Mouse (Mus musculus) ES-E14 (cell line): ENCODE data around the gene Bmp6. TPM values are rescaled to one million over a fixed set of nuclear protein-coding genes. Genes with fewer than 3 reads are reported as not detected.

Experiments
- DNase-seq: peaks from one replicate; pipeline ENCODE4 v3.0.0-alpha.2; 2013; ENCODE audit warnings: low read depth, low spot score
- H3K27ac ChIP-seq: 2 replicates; pipeline ENCODE4 v1.5.1; 2012; ENCODE audit warnings: low read depth, mild to moderate bottlenecking, low read length, moderate library complexity, mixed read lengths; ENCODE audit not compliant: poor library complexity, insufficient read depth, severe bottlenecking
- H3K36me3 ChIP-seq: 2 replicates; pipeline ENCODE4 v1.6.1; 2012; ENCODE audit warnings: mild to moderate bottlenecking, low read length, moderate library complexity, mixed read lengths; ENCODE audit not compliant: control insufficient read depth, poor library complexity, insufficient read depth, severe bottlenecking
- H3K4me1 ChIP-seq, 2 experiments: fragments of 150-350 bp in 1 of 2; sonication (generic) in 1 of 2; 2 replicates each; pipeline ENCODE4 v1.6.1; 2012; ENCODE audit warnings: low read length in 2 of 2, mild to moderate bottlenecking in 1 of 2, mixed read lengths in 1 of 2; ENCODE audit not compliant: control insufficient read depth in 2 of 2, insufficient read depth in 2 of 2, poor library complexity in 1 of 2
- H3K4me3 ChIP-seq, 2 experiments: fragments of 150-350 bp in 1 of 2; sonication (generic) in 1 of 2; 2 replicates each; pipeline ENCODE4 v1.5.1; 2012; ENCODE audit warnings: low read length in 2 of 2, low read depth in 1 of 2, mild to moderate bottlenecking in 1 of 2, mixed read lengths in 1 of 2; ENCODE audit not compliant: insufficient read depth in 1 of 2, poor library complexity in 1 of 2, severe bottlenecking in 1 of 2
- H3K9ac ChIP-seq: 2 replicates; pipeline ENCODE4 v1.6.1; 2012; ENCODE audit warnings: low read depth, mild to moderate bottlenecking, low read length, mixed read lengths; ENCODE audit not compliant: poor library complexity, insufficient read depth, severe bottlenecking
- H3K9me3 ChIP-seq: fragments of 150-350 bp; sonication (generic); 2 replicates; pipeline ENCODE4 v1.6.1; 2012; ENCODE audit warnings: low read depth, mild to moderate bottlenecking, low read length; ENCODE audit not compliant: control insufficient read depth, insufficient read depth
- CHD2 ChIP-seq: IDR thresholded peaks from 2 replicates; pipeline ENCODE4 v1.6.1; 2014; ENCODE audit warnings: mild to moderate bottlenecking, low read depth, low read length, inconsistent platforms
- HCFC1 ChIP-seq: IDR thresholded peaks from 2 replicates; pipeline ENCODE4 v1.6.1; 2012; ENCODE audit warnings: low read length, inconsistent platforms, borderline replicate concordance; ENCODE audit not compliant: insufficient read depth
- MAFK ChIP-seq: IDR thresholded peaks from 2 replicates; pipeline ENCODE4 v1.6.1; 2014; ENCODE audit warnings: mild to moderate bottlenecking, low read depth, low read length, inconsistent platforms; ENCODE audit not compliant: insufficient read depth
- ZC3H11A ChIP-seq: IDR thresholded peaks from 2 replicates; pipeline ENCODE4 v1.6.1; 2012; ENCODE audit warnings: low read depth, mild to moderate bottlenecking, inconsistent platforms, low read length, borderline replicate concordance
- ZNF384 ChIP-seq: IDR thresholded peaks from 2 replicates; pipeline ENCODE4 v1.6.1; 2012; ENCODE audit warnings: low read depth, low read length, inconsistent platforms
- in situ Hi-C, 2 experiments: fragments of 600-800 bp; cut with MboI; formaldehyde crosslinking; loops; one replicate each; pipeline ENCODE4 v1.15.1; 2025; ENCODE audit warnings: low sequenced_read_pairs in 2 of 2, inconsistent platforms in 1 of 2; ENCODE audit not compliant: unreplicated experiment in 2 of 2
- total RNA-seq: library from RNA; depleted of rRNA; stranded (reverse); fragments of 300-350 nt; gene quantifications from 2 replicates; pipeline ENCODE4 v1.2.3, GENCODE M21; 2012

The Bmp6 gene
- total RNA-seq, 1 experiment, result 2.1 TPM

DNA sequence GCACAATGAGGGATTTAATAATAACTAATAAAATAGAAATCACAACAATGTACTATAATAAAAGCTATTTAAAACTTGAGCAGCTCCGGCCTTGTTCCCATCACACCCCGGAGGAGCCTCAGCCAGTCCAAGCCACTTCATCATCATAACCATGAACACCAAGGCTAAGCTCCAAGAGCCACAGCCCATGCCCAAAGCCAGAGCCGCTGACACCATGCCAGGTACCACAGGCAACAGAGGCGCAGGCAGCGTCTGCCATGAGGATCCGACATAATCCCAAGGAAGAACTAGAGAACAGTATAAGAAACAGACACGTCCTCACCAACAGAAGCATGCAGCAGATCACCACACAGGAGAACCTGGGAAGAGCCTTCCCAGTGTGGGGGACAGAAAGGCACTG is 169.0 kb downstream of the Bmp6 start:
- H3K4me1 ChIP-seq, result peaks cover 0 to 14% of the 10 kb centered on the region in 2 experiments; a peak in 3 of 4 replicates
- no peak for TF ChIP-seq CHD2
- TF ChIP-seq MAFK, result no peak
- no peak for TF ChIP-seq ZC3H11A
- TF ChIP-seq ZNF384, result no peak
- TF ChIP-seq HCFC1, result no peak
- no peak overlapping the region for H3K27ac ChIP-seq
- H3K4me3 ChIP-seq, result no peak overlapping the region
- H3K36me3 ChIP-seq, result peaks cover 45% of the 10 kb centered on the region
- in situ Hi-C loops, result no loop called here
- no peak for DNase-seq
- H3K9ac ChIP-seq, result no peak overlapping the region
- no peaks in the 10 kb centered on the region for H3K9me3 ChIP-seq

DNA sequence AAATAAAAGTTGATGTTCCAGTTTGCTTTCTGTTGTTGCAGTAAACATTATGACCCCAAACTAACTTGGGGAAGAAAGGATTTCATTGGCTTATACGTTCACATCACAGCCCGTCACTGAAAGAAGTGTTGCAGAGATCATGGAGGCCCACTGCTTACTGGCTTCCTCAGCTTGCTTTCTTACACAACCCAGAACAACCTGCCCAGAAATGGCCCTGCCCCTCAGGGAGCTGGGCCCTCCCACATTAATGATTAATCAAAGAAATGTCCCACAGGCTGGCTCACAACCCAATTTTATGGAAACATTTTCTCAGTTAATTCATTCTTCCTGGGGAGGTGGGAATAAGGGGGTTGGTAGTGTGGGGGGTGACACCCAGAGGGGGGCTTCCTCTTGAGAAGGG is 170.5 kb downstream of the Bmp6 start:
- Histone ChIP-seq H3K4me3 (no peak overlapping the region), H3K4me1 (peaks cover 0 to 14% of the 10 kb centered on the region in 2 experiments; a peak in 3 of 4 replicates), H3K9me3 (no peaks in the 10 kb centered on the region), H3K9ac (no peak overlapping the region), H3K27ac (no peak overlapping the region), H3K36me3 (peaks cover 48% of the 10 kb centered on the region)
- in situ Hi-C loops, result no loop called here
- no peak for TF ChIP-seq MAFK
- TF ChIP-seq HCFC1, result no peak
- no peak for TF ChIP-seq ZC3H11A
- no peak for TF ChIP-seq CHD2
- TF ChIP-seq ZNF384, result no peak
- no peak for DNase-seq

DNA sequence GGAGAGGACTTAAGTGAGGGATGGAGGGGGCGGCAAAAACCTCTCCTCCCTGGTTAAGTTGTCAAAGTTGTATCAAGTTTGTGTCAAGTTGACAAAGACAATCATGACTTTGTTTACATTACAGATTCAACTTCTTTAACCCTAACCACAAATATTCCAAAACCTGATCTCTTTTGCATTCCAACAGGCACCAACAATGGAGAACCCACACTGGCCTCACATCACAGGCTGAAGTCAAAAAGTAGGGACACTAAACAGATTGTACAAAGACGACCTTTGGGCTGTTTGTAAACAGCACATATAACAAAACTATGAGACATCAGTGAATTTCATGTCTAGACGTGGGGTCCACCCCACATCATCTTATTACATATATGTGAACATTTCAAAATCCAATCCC is 170.9 kb downstream of the Bmp6 start:
- in situ Hi-C loops, result no loop called here
- TF ChIP-seq ZC3H11A, result no peak
- no peak for TF ChIP-seq HCFC1
- no peak for TF ChIP-seq CHD2
- no peak for TF ChIP-seq MAFK
- no peak for TF ChIP-seq ZNF384
- H3K4me3 ChIP-seq, result no peak overlapping the region
- H3K9ac ChIP-seq, result no peak overlapping the region
- peaks cover 0 to 14% of the 10 kb centered on the region in 2 experiments; a peak in 3 of 4 replicates for H3K4me1 ChIP-seq
- no peaks in the 10 kb centered on the region for H3K9me3 ChIP-seq
- no peak for DNase-seq
- H3K27ac ChIP-seq, result no peak overlapping the region
- H3K36me3 ChIP-seq, result peaks cover 50% of the 10 kb centered on the region

DNA sequence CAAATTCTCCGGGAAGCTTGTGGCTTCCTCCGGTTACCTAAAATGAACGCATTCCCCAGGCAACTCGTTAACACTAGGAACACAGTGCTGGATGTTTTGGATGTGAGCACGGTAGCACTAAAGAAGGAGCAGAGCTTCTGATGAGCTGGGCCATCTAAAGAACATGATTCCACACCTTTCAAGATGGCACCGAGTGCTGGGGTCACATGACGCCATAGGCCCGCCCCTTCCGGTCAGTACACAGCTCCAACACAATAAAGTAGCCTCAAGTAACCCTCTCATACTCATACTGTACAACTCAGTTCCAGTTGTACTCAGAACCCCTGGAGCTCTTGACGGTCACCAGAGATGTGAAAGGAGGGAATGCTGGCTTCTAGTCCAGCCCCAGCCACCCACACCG is 171.7 kb downstream of the Bmp6 start:
- Histone ChIP-seq H3K27ac (no peak overlapping the region), H3K9me3 (no peaks in the 10 kb centered on the region), H3K36me3 (peaks cover 51% of the 10 kb centered on the region), H3K9ac (no peak overlapping the region), H3K4me3 (no peak overlapping the region), H3K4me1 (peaks cover 0 to 14% of the 10 kb centered on the region in 2 experiments; a peak in 3 of 4 replicates)
- no peak for DNase-seq
- TF ChIP-seq CHD2 (no peak), ZNF384 (no peak), ZC3H11A (no peak), MAFK (no peak), HCFC1 (no peak)
- in situ Hi-C loops, result no loop called here

DNA sequence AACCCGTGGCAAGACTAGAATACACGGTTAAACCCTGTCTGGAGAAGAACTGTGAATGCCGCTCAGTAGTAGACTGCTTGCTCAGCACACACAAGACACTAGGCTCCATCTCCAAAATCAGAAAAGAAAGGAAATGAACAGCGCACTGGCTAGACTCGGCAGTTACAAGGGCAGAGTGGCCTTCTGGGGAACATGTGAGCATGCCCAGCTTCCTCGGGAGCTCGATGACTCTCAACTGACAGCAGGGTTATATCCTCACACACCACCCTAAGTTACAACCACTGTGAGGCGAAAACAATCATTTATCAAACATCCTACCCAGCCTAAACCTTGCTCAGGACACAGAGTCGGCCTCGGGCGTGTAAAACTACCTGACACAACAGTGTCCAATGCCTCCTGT is 175.4 kb downstream of the Bmp6 start:
- in situ Hi-C loops, result no loop called here
- no peaks in the 10 kb centered on the region for H3K4me1 ChIP-seq
- peaks cover 44% of the 10 kb centered on the region for H3K36me3 ChIP-seq
- H3K9me3 ChIP-seq, result no peaks in the 10 kb centered on the region
- H3K4me3 ChIP-seq, result no peak overlapping the region
- no peak overlapping the region for H3K27ac ChIP-seq
- TF ChIP-seq ZNF384, result no peak
- no peak for DNase-seq
- H3K9ac ChIP-seq, result no peak overlapping the region
